13 mouse cellular contexts compared by ENCODE assay signal in genomic region chr5:32985379-32985778, GRCm38 (mm10).
"Had no signal": no experiment of that assay in that cellular context is flagged by ENCODE, and none has a peak within 500 bp of the region (broad histone marks: within the 10 kb centered on the region; RNA-seq: fewer than 3 reads in every experiment).

No protein-coding gene starts in this region.

- DNase-seq: kidney, adult 8-10 months; kidney, postnatal 25 days; lung, adult 2 months; lung, postnatal 36 days; right cerebral cortex, postnatal 14 days; thymus, postnatal 4 days had no signal

- H3K4me2 ChIP-seq: liver, embryonic 11.5 days; liver, embryonic 15.5 days; stomach, embryonic 15.5 days had no signal

- H3K27me3 ChIP-seq: liver, embryonic 15.5 days; stomach, embryonic 15.5 days had no signal

- H3K4me3 ChIP-seq: limb, embryonic 10.5 days; liver, embryonic 15.5 days; stomach, embryonic 15.5 days had no signal

- ATAC-seq: inflammation-experienced regulatory T-cells, adult 6 months; intestine, postnatal 0 days; lung, postnatal 0 days had no signal

- H3K27ac ChIP-seq: limb, embryonic 10.5 days; liver, embryonic 15.5 days; stomach, embryonic 15.5 days had no signal

- H3K4me1 ChIP-seq: limb, embryonic 10.5 days; liver, embryonic 15.5 days; stomach, embryonic 15.5 days had no signal

- H3K9ac ChIP-seq: liver, embryonic 15.5 days; stomach, embryonic 15.5 days had no signal

- H3K9me3 ChIP-seq: limb, embryonic 10.5 days; liver, embryonic 15.5 days; stomach, embryonic 15.5 days had no signal
